Mouse (Mus musculus): ENCODE measurements around the gene Prkn.

DNA sequence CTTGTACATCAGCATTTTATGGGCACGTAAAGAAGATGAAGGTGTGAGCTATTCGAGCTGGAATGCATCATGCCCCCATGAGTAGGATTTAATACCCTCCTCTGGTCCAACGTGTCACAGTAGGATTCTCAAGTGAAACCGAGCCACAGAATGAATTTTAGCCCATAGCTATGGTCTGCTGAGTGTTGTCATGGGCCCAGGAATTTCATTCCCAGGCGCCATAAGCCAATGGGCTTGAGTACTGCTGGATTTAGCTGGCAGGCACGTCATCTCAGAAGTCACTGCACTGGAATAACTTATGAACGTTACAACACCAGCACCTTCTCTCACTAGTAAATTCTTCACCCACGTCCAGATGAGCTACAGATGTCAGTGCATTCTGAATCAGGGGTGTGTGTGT is 730.2 kb downstream of the Prkn start:
- TF ChIP-seq CTCF (IDR thresholded peaks at IDR 0.05; ENCODE audit: borderline replicate concordance, extremely low read depth, insufficient read depth, insufficient read length) = no peak
- no peak for TF ChIP-seq POLR2A (IDR thresholded peaks at IDR 0.05; ENCODE audit: borderline replicate concordance, extremely low read depth, insufficient read depth, insufficient read length, poor library complexity, severe bottlenecking)
